Mouse (Mus musculus): ENCODE data around the gene Ggcx.

Ggcx gene

DNA sequence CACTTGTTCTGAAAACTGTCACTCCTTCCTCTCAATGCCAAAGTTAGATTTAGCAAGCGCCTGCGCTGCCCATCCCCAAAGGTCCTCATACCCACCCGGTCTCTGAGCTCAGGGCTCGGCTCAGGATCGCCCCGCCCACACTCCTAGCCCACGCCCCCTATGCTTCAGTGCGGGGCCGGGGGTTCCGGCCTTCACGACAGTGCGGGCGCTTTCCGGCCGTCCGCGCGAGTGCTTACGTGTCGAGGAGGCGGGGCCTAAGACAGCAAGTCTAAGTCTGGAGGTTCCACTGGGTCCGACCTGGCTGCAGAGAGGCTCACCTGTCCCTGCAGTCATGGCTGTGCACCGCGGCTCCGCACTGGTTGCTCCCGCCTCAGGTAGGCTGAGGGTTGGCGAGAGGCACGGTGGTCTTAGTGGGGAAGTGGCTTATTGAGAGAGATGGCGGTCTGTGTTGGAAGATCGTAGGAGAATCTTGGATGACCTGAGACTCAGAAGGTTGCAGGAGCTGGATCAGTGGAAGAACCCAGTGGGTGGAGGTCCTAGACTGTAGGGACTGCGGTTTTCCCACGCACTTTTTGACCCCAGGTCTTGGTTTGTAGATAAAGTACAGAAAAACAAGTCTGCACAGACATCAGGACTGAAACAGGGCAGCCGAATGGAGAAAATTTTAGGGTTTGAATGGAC is at the start of gene Ggcx:
Gene Ggcx, plus strand, starts transcription at position 233 of the 681 bp plus-strand sequence.
- DNase-seq (ENCODE audit: low spot score) = peak; percentile 95

GRCm38 (mm10) chr6:72364985-72365384 is 49.1 kb upstream of the Ggcx start:
- no peak for DNase-seq (ENCODE audit: low spot score)

- DNase-seq (ENCODE audit: low spot score) = no peak
Measured at GRCm38 (mm10) chr6:72366304-72366703, 47.8 kb upstream of the Ggcx start.

DNA sequence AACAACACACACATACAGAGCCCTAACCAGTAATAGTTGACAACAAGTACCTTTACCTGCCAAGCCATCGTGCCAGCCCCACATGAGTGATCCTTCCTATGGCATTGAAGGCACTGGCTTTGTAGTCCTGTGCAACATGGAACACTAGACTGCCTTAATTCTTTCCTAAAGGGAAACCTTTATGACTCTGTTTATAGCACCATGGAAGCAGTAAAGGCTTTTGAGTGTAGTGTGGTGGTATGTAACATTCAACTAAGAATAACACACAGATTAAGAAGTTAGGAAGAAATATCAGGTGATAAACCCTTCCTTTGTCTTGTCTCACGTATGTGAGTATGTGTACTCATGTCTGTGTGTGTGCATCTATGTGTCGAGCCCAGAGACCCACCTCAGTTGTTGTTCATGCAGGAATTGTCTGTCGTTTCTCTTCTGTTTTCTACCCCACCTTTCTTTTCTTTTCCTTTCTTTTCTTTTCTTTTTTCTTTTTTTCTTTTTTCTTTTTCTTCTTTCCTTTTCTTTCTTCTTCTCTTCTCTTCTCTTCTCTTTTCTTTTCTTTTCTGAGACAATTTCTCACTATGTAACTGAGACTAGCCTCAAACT is 47.2 kb upstream of the Ggcx start, which contains the start of gene Rnf181:
Gene Rnf181, minus strand, starts transcription at position 113 of the 600 bp plus-strand sequence.
- DNase-seq (ENCODE audit: low spot score) = no peak

GRCm38 (mm10) chr6:72367460-72367974 is 46.6 kb upstream of the Ggcx start:
- no peak for DNase-seq (ENCODE audit: low spot score)

GRCm38 (mm10) chr6:72369557-72369956 is 44.6 kb upstream of the Ggcx start:
- peak; percentile 50 for DNase-seq (ENCODE audit: low spot score)

GRCm38 (mm10) chr6:72370091-72370490 is 44.0 kb upstream of the Ggcx start:
- DNase-seq (ENCODE audit: low spot score) = peak; percentile 54

DNA sequence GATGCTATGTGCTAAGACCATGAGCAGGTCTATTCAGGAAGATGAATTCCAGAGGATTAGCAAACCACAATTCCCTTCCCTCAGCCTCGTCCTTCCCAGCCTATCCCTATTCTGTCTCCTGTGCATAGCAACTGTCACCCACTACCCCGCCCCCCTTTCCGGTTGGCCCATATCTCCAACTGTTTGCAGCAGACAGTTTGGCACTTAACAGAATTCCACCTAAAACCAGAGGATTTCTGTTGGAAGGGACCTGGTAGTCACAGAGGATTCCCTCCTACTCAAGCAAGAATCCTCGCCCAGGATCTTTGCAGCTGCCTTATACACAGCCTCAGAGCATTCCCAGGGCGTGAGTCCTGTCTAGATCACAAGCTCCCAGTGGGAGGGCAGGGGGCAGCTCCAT is 43.0 kb upstream of the Ggcx start:
- peak; percentile 65 for DNase-seq (ENCODE audit: low spot score)

GRCm38 (mm10) chr6:72371571-72371970 is 42.5 kb upstream of the Ggcx start:
- DNase-seq (ENCODE audit: low spot score) = no peak

GRCm38 (mm10) chr6:72373184-72373583 is 40.9 kb upstream of the Ggcx start:
- DNase-seq (ENCODE audit: low spot score) = no peak

GRCm38 (mm10) chr6:72374206-72374605 is 39.9 kb upstream of the Ggcx start:
- DNase-seq (ENCODE audit: low spot score) = no peak

- DNase-seq (ENCODE audit: low spot score) = no peak
Measured at GRCm38 (mm10) chr6:72374820-72375563, 39.1 kb upstream of the Ggcx start.

DNA sequence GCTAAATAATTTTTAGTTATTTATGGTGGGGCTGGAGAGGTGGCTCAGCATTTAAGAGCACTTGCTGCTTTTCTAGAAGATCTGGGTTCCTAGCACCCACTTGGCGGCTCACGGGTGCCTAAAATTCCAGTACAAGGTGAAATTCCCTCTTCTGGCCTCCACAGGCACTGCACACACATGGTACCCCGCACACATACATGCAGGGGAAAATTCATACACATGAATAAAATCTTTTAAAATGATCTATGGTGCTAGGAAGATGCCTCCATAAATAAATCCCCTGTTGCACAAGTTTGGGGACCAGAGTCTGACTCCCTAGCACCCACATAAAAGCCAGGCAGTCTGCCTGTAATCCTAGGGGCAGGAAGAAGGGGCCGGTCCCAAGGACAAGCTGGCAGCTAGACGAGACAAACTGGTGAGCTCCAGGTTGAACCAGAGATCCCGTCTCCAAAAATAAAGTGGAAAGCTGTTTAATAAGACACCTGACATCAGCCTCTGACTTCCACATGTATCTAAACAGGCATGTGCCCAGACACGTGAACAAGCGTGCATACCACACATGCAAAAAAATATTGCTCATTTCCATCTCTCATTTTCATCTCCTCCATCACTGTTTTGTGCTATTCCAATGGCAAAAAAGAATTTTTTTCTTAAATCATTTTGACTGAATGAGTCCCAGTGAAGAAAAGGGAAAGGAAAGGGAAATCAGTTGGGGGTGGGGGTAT is 35.4 kb upstream of the Ggcx start:
- DNase-seq (ENCODE audit: low spot score) = no peak

DNA sequence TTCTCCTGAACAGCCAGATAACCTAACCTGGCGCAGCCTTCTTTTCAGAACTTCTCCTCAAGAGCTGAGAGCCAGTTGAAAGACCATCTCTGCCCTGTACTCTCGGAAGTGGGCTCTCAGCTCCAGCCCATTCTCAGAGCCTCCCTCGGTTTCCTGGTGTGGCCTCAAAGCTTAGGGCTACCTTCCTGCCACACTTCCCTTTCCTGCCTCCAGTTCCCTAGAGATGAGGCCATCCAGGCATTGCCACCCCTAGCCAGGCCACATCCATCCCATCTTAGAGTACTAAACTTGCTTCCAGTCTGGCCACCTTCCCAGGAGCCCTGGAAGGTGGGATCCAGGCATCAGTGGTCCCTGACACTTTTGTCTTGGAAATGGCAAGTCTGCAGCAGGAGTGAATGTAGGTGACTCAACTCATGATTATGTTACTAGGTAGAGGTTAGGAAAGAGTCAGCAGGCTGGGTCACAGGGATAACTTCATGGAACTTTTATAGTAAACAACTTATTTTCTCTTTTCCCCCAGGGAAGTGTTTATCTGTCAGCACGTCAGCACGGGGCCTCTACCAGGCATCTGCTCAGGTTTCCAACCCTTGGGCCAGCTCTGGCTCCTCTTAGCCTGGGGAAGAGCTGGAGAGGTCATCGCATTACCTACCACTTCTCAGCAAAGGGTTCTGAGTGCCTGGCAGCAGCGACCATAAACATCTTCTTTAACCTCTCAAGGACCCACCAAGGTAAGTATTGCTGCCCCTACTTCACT is 34.6 kb upstream of the Ggcx start:
- DNase-seq (ENCODE audit: low spot score) = peak; percentile 61

GRCm38 (mm10) chr6:72380131-72380770 is 33.9 kb upstream of the Ggcx start, which contains the start of gene Vamp5:
TSS of gene Vamp5 (minus strand) at chr6:72380468.
- DNase-seq (ENCODE audit: low spot score) = peak; percentile 82

DNA sequence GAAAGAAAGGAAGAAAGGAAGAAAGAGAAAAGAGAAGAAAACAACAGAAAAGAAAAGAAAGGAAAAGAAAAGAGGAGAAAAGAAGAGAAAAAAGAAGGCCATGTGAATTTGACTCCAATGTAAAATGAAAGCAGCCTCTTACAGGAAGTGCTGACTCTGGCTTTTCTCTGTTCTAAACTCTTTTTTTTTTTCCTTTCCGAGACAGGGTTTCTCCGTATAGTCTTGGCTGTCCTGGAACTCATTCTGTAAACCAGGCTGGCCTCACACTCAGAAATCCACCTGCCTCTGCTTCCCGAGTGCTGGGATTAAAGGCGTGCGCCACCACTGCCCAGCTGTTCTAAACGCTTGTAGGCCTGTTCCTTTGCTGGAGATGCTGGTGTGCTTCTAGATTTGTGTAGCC is 31.6 kb upstream of the Ggcx start:
- DNase-seq (ENCODE audit: low spot score) = no peak

DNA sequence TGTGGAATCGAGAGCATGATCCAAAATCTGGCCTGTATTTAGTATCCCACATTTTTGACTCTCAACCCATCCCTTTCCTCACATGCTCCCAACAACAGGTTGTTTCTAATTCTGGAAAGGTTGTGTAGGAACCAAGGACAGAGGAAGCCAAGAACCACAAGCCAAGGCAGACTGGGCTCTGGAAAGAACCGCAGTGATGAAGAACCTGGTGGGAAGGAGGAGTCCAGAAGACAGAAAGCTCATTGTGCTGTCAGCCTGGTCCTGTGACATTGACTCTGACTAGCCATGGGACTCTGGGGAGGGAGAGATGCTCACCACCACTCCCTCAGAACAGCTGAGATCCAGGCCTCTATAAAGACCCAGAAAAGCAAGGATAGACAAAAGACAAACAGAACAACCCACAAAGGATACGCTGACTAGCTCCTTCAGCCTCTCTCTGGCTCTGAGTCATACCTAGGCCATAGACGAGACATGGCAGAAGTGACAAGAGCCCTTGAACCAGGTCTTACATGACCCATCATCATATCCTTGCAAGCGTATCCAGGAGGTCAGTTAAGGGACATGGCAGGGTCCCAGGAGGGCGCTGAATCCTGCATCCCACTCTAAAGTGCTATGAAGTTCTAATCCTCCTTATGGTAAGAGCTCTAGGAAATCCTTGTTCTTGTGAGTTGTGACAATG is 30.8 kb upstream of the Ggcx start:
- DNase-seq (ENCODE audit: low spot score) = no peak

DNA sequence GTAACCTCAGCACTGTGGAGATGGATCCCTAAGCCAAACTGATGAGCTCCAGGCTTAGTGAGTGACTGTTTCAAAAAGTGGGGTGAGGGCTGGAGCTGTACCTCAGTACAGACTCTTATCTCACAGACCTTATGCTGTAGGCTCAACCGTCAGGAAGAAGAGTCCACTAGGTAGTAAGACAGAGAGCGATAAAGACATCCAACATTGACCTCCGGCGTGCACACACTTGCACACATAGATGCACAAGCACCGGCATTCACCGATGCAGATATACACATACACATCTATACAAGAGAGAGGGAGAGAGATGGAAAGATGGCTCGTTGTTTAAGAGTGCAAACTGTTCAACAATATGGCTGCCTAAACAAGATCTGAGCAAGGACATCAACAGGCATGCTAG is 30.2 kb upstream of the Ggcx start:
- DNase-seq (ENCODE audit: low spot score) = no peak

DNA sequence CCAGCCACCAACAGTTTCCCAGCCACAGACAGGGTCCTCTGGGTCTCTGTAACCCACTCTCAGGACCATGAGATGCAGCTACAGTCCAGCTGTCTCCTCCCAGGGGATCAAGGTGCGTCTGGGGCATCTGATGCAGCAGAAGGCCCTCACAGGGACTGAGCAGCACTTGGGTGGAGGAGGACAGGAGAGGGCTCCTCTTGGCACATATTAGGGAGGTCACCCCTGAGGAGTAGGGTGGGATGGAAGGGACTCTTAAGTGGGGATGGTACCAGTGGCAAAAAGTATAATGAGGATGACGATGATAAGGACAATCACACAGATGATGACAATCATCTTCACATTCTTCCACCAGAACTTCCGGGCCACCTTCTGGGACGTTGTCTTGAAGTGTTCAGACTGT is 28.9 kb upstream of the Ggcx start:
- no peak for DNase-seq (ENCODE audit: low spot score)

GRCm38 (mm10) chr6:72386561-72386960 is 27.5 kb upstream of the Ggcx start:
- DNase-seq (ENCODE audit: low spot score) = no peak

Measured in adipocyte (in vitro differentiated cells).